In the genomic region with DNA sequence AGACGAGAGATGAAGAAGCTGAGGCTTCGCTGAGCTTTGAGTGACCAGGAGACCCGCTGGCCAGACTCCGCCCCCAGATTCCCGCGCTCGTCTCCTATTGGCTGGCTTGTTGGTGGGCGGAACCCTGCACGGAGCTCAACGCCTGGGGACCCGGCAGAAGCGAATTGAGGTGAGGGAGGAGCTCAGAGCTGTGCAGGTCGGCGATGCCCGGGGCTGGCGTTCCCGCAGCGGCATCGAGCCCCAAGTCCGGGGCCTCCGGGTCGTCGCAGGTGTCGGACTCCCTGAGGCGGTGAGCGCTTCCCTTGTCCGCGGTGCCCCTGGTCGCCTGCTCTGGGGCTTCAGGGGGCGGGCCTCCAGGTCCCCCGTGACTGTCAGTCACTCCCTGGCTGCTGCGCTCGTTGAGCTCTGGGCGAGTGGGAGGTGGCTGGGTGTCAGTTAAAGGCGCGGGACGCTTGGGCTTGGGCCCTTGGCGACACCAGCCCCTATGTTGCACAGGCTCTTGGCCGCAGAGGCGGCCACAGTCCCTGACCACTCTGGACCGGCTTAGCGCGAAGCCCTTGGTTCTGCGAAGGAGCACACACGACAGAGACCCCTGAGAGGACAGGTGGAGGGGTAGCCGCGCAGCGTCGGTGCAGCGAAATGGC, we compare ENCODE assay signal across 8 mouse cellular contexts. TPM values are rescaled to one million over a fixed set of nuclear protein-coding genes. Genes with fewer than 3 reads are reported as not detected.
DNase-seq lines count a peak whose midpoint lies in the region; ATAC-seq and TF ChIP-seq lines count a peak whose summit lies in the region.

A gene (plus strand): TSS at position 156 of the 644 bp plus-strand sequence.

- H3K9ac ChIP-seq in forebrain, postnatal 0 days: peak within 1 kb of the TSS; percentile 61
- peak within 1 kb of the TSS; percentile 50 for H3K9ac ChIP-seq in lung, embryonic 15.5 days

- H3K4me2 ChIP-seq in forebrain, postnatal 0 days (ENCODE audit: low read depth): peak within 1 kb of the TSS; percentile 97
- H3K4me2 ChIP-seq in lung, embryonic 15.5 days: peak within 1 kb of the TSS; percentile 98

- H3K9me3 ChIP-seq in G1E (replicated peaks): no peaks in the 10 kb centered on the region
- H3K9me3 ChIP-seq in forebrain, postnatal 0 days (ENCODE audit: low read length): no peaks in the 10 kb centered on the region
- H3K9me3 ChIP-seq in lung, embryonic 15.5 days: no peaks in the 10 kb centered on the region

- ATAC-seq in G1E (ENCODE audit: extremely low read depth, insufficient number of reproducible peaks, low FRiP score, poor library complexity, severe bottlenecking): peak; percentile 85
- peak; percentile 97 for ATAC-seq in forebrain, postnatal 0 days
- peak; percentile 97 for ATAC-seq in lung, embryonic 15.5 days (ENCODE audit: borderline replicate concordance, extremely low read depth, low FRiP score, low TSS enrichment)

- no peak within 1 kb of the TSS for H3K27ac ChIP-seq in forebrain, postnatal 0 days (ENCODE audit: low read depth, low read length)
- peak within 1 kb of the TSS; percentile 83 for H3K27ac ChIP-seq in lung, embryonic 15.5 days

- H3K36me3 ChIP-seq in G1E (replicated peaks): no peaks in the 10 kb centered on the region
- no peaks in the 10 kb centered on the region for H3K36me3 ChIP-seq in forebrain, postnatal 0 days (ENCODE audit: insufficient read depth)
- H3K36me3 ChIP-seq in lung, embryonic 15.5 days: no peaks in the 10 kb centered on the region

- H3K27me3 ChIP-seq in G1E (ENCODE audit: insufficient read depth, low read length): peaks cover 11% of the 10 kb centered on the region
- no peaks in the 10 kb centered on the region for H3K27me3 ChIP-seq in forebrain, postnatal 0 days (ENCODE audit: insufficient read depth, low read length)
- H3K27me3 ChIP-seq in lung, embryonic 15.5 days: no peaks in the 10 kb centered on the region

- DNase-seq in G1E (ENCODE audit: low spot score): peak; percentile 73
- DNase-seq in cerebellum, adult 18-20 months: peak; percentile 96
- peak; percentile 89 for DNase-seq in forebrain, postnatal 0 days
- peak; percentile 97 for DNase-seq in heart, postnatal 4 days
- peak; percentile 85 to 91 for DNase-seq in layer of hippocampus, adult 8-10 months (ENCODE audit: low spot score in 2 of 2)
- peak; percentile 85 for DNase-seq in ovary, adult 18-20 months (ENCODE audit: low spot score)
- DNase-seq in thymus, postnatal 0 days (ENCODE audit: low spot score): peak; percentile 87

- WGBS in forebrain, postnatal 0 days: under 1% methylated on average over 50 of the region's 50 CpGs
- WGBS in lung, embryonic 15.5 days: under 1% methylated on average over 48 of the region's 50 CpGs

- H3K4me3 ChIP-seq in G1E (ENCODE audit: low read depth, low read length): peak within 1 kb of the TSS; percentile 72
- peak within 1 kb of the TSS; percentile 54 for H3K4me3 ChIP-seq in forebrain, postnatal 0 days (ENCODE audit: low read depth, low read length)
- H3K4me3 ChIP-seq in lung, embryonic 15.5 days: peak within 1 kb of the TSS; percentile 64

- TF ChIP-seq CTCF in G1E (IDR thresholded peaks at IDR 0.05; ENCODE audit: low read depth, low read length): no peak
- no peak for TF ChIP-seq CTCF in forebrain, postnatal 0 days (IDR thresholded peaks at IDR 0.05; ENCODE audit: low read depth)

- H3K4me1 ChIP-seq in G1E (ENCODE audit: insufficient read depth, low read depth, low read length): peaks cover 24% of the 10 kb centered on the region
- H3K4me1 ChIP-seq in forebrain, postnatal 0 days (ENCODE audit: insufficient read depth): no peaks in the 10 kb centered on the region
- no peaks in the 10 kb centered on the region for H3K4me1 ChIP-seq in lung, embryonic 15.5 days

RNA-seq across cellular contexts. Expression of the gene that starts here (rescaled TPM):
- total RNA-seq in G1E (2014; fragmentation: Nextera tagmentation) (181 and 199 TPM in 2 replicates), G1E (2017) (130 and 152 TPM in 2 replicates)
- 4.3 and 5.3 TPM in 2 replicates for polyA plus RNA-seq in G1E (2012)
- 123 and 143 TPM in 2 replicates for total RNA-seq in forebrain, postnatal 0 days (2014; rRNA removed)
- polyA plus RNA-seq in forebrain, postnatal 0 days (2015; fragmentation: Nextera tagmentation; extraction: Ambion mirVana): 45.9 and 56.4 TPM in 2 replicates
- 10 to 100 TPM; 67.9 to 75.3 TPM for total RNA-seq in heart, postnatal 4 days (2021)
- 100 to 1,000 TPM; 115 to 150 (median 133) TPM for total RNA-seq in layer of hippocampus, adult 8-10 months (2022)
- polyA plus RNA-seq in lung, embryonic 15.5 days (2015; fragmentation: Nextera tagmentation; extraction: Ambion mirVana): 57.7 and 59.1 TPM in 2 replicates
- 50.8 and 52.2 TPM in 2 replicates for polyA plus RNA-seq in thymus, postnatal 0 days (2015; fragmentation: Nextera tagmentation; extraction: Ambion mirVana)
